Mouse (Mus musculus) forebrain, embryonic 10.5 days (tissue): ENCODE measurements around the gene Npvf. TPM values are rescaled to one million over a fixed set of nuclear protein-coding genes. Genes with fewer than 3 reads are reported as not detected.
"Not testable (repeated sequence)": the region's sequence is repeated elsewhere in the genome, so short reads cannot be mapped to it uniquely, and the experiment has no call there.

Experiments used
- DNase-seq: peaks from one replicate; pipeline ENCODE4 v3.0.0-alpha.2; 2017; ENCODE audit warnings: low spot score; ENCODE audit errors: extremely low spot score
- H3K27ac ChIP-seq: fragments of 300-500 bp; sonication (generic); 2 replicates; pipeline ENCODE4 v1.5.1; 2016; ENCODE audit warnings: mild to moderate bottlenecking
- H3K27me3 ChIP-seq: fragments of 300-500 bp; sonication (generic); 2 replicates; pipeline ENCODE4 v1.6.1; 2016; ENCODE audit warnings: mild to moderate bottlenecking; ENCODE audit not compliant: poor library complexity, severe bottlenecking
- H3K36me3 ChIP-seq: fragments of 300-500 bp; sonication (generic); replicated peaks from 2 replicates; pipeline ENCODE4 v1.6.1; 2016; ENCODE audit warnings: mild to moderate bottlenecking, moderate library complexity
- H3K4me1 ChIP-seq: fragments of 300-500 bp; sonication (generic); 2 replicates; pipeline ENCODE4 v1.6.1; 2016
- H3K4me3 ChIP-seq: fragments of 300-500 bp; sonication (generic); 2 replicates; pipeline ENCODE4 v1.5.1; 2016; ENCODE audit warnings: mild to moderate bottlenecking, moderate library complexity
- H3K9me3 ChIP-seq: fragments of 300-500 bp; sonication (generic); 2 replicates; pipeline ENCODE4 v1.6.1; 2016; ENCODE audit warnings: mild to moderate bottlenecking, moderate library complexity
- WGBS: fragments of 180-500 bp; shearing (Covaris S2); methylation state at CpG from one replicate; pipeline ENCODE4 v1.1.7; 2016; 5-methylcytosine and 5-hydroxymethylcytosine counted together
- polyA plus RNA-seq: library from polyadenylated mRNA; unstranded; fragments of >200 nt; fragmentation: Nextera tagmentation; extraction: Ambion mirVana; gene quantifications from 2 replicates; pipeline ENCODE4 v1.2.1, GENCODE M21; 2016

The Npvf gene
- polyA plus RNA-seq, 1 experiment from 2014 or later: not detected

GRCm38 (mm10) chr6:50661729-50662128 lies 7.5 kb upstream of the Npvf start:
- H3K27me3 ChIP-seq: peaks cover 6% of the 10 kb centered on the region; the same call in 1 of the 2 replicates
- H3K4me3 ChIP-seq: no peak overlapping the region
- no peaks in the 10 kb centered on the region for H3K36me3 ChIP-seq
- H3K9me3 ChIP-seq: no peaks in the 10 kb centered on the region
- WGBS: 76% methylated on average over 7 of the region's 7 CpGs
- no peak for DNase-seq
- no peak overlapping the region for H3K27ac ChIP-seq
- H3K4me1 ChIP-seq: no peaks in the 10 kb centered on the region

GRCm38 (mm10) chr6:50658466-50658865 lies 4.2 kb upstream of the Npvf start:
- H3K27ac ChIP-seq: no peak overlapping the region
- no peaks in the 10 kb centered on the region for H3K9me3 ChIP-seq
- H3K4me3 ChIP-seq: no peak overlapping the region
- H3K36me3 ChIP-seq: no peaks in the 10 kb centered on the region
- H3K4me1 ChIP-seq: no peaks in the 10 kb centered on the region; the same call in 1 of the 2 replicates
- peaks cover 9% of the 10 kb centered on the region; the same call in 1 of the 2 replicates for H3K27me3 ChIP-seq
- no peak for DNase-seq
- WGBS: 88% methylated on average over 3 of the region's 3 CpGs

- Histone ChIP-seq H3K27me3 (peaks cover 9% of the 10 kb centered on the region; the same call in 1 of the 2 replicates), H3K4me1 (no peaks in the 10 kb centered on the region; the same call in 1 of the 2 replicates), H3K9me3 (no peaks in the 10 kb centered on the region), H3K27ac (no peak overlapping the region), H3K36me3 (no peaks in the 10 kb centered on the region), H3K4me3 (no peak overlapping the region)
- 88% methylated on average over 5 of the region's 5 CpGs for WGBS
- DNase-seq: no peak
These were observed 3.8 kb upstream of the Npvf start for GRCm38 (mm10) chr6:50658018-50658417.

GRCm38 (mm10) chr6:50656426-50656825 lies 2.2 kb upstream of the Npvf start:
- no peak for DNase-seq
- Histone ChIP-seq H3K27me3 (peaks cover 9% of the 10 kb centered on the region; the same call in 1 of the 2 replicates), H3K36me3 (no peaks in the 10 kb centered on the region), H3K27ac (no peak overlapping the region), H3K4me3 (no peak overlapping the region), H3K9me3 (no peaks in the 10 kb centered on the region), H3K4me1 (no peaks in the 10 kb centered on the region; the same call in 1 of the 2 replicates)
- WGBS: 86% methylated on average over 1 of the region's 1 CpGs

- DNase-seq: no peak
- Histone ChIP-seq H3K27ac (no peak overlapping the region), H3K4me3 (no peak overlapping the region), H3K36me3 (no peaks in the 10 kb centered on the region), H3K27me3 (peaks cover 12% of the 10 kb centered on the region; the same call in 1 of the 2 replicates), H3K9me3 (no peaks in the 10 kb centered on the region), H3K4me1 (no peaks in the 10 kb centered on the region; the same call in 1 of the 2 replicates)
- 88% methylated on average over 3 of the region's 3 CpGs for whole genome bisulfite sequencing
These were observed 1.7 kb upstream of the Npvf start for GRCm38 (mm10) chr6:50655925-50656324.

GRCm38 (mm10) chr6:50647656-50648055 lies 6.6 kb downstream of the Npvf start:
- WGBS: 82% methylated on average over 6 of the region's 6 CpGs
- Histone ChIP-seq H3K27ac (no peak overlapping the region), H3K27me3 (peaks cover 3% of the 10 kb centered on the region; the same call in 1 of the 2 replicates), H3K4me1 (peaks cover 15% of the 10 kb centered on the region), H3K36me3 (no peaks in the 10 kb centered on the region), H3K4me3 (no peak overlapping the region), H3K9me3 (no peaks in the 10 kb centered on the region)
- no peak for DNase-seq

- H3K27ac ChIP-seq: no peak overlapping the region
- H3K4me3 ChIP-seq: no peak overlapping the region
- 32% methylated on average over 3 of the region's 3 CpGs for WGBS
- H3K9me3 ChIP-seq: no peaks in the 10 kb centered on the region
- peaks cover 3% of the 10 kb centered on the region; the same call in 1 of the 2 replicates for H3K27me3 ChIP-seq
- H3K4me1 ChIP-seq: peaks cover 23% of the 10 kb centered on the region
- DNase-seq: no peak
- no peaks in the 10 kb centered on the region for H3K36me3 ChIP-seq
These were observed 7.6 kb downstream of the Npvf start for GRCm38 (mm10) chr6:50646659-50647058.

- Histone ChIP-seq H3K4me3 (no peak overlapping the region), H3K4me1 (peaks cover 23% of the 10 kb centered on the region), H3K36me3 (no peaks in the 10 kb centered on the region), H3K27me3 (no peaks in the 10 kb centered on the region; the same call in 1 of the 2 replicates), H3K9me3 (no peaks in the 10 kb centered on the region), H3K27ac (no peak overlapping the region)
- WGBS: 77% methylated on average over 3 of the region's 3 CpGs
- DNase-seq: no peak
These were observed 9.5 kb downstream of the Npvf start for GRCm38 (mm10) chr6:50644701-50645100.

- 80% methylated on average over 5 of the region's 5 CpGs for whole genome bisulfite sequencing
- H3K4me1 ChIP-seq: peaks cover 23% of the 10 kb centered on the region
- H3K4me3 ChIP-seq: no peak overlapping the region
These were observed 12.3 kb downstream of the Npvf start for GRCm38 (mm10) chr6:50641898-50642297.

GRCm38 (mm10) chr6:50640377-50640776 lies 13.9 kb downstream of the Npvf start:
- 84% methylated on average over 4 of the region's 4 CpGs for WGBS
- no peaks in the 10 kb centered on the region for H3K36me3 ChIP-seq
- DNase-seq: no peak
- H3K27me3 ChIP-seq: no peaks in the 10 kb centered on the region; the same call in 1 of the 2 replicates
- peaks cover 20% of the 10 kb centered on the region for H3K4me1 ChIP-seq
- no peaks in the 10 kb centered on the region for H3K9me3 ChIP-seq
- no peak overlapping the region for H3K27ac ChIP-seq
- no peak overlapping the region for H3K4me3 ChIP-seq

More at GRCm38 (mm10) chr6:50641898-50642297, 12.3 kb downstream of the Npvf start:
- no peaks in the 10 kb centered on the region for H3K9me3 ChIP-seq
- no peaks in the 10 kb centered on the region for H3K36me3 ChIP-seq
- no peak overlapping the region for H3K27ac ChIP-seq
- no peak for DNase-seq
- no peaks in the 10 kb centered on the region; the same call in 1 of the 2 replicates for H3K27me3 ChIP-seq

GRCm38 (mm10) chr6:50639656-50640055 lies 14.6 kb downstream of the Npvf start:
- Histone ChIP-seq H3K9me3 (no peaks in the 10 kb centered on the region), H3K4me1 (peaks cover 20% of the 10 kb centered on the region)

GRCm38 (mm10) chr6:50626170-50626569 lies 28.1 kb downstream of the Npvf start:
- H3K4me1 ChIP-seq, H3K9me3 ChIP-seq, H3K4me3 ChIP-seq, H3K27me3 ChIP-seq, H3K36me3 ChIP-seq, H3K27ac ChIP-seq, DNase-seq: not testable (repeated sequence)
- WGBS: 83% methylated on average over 2 of the region's 2 CpGs

More at GRCm38 (mm10) chr6:50639656-50640055, 14.6 kb downstream of the Npvf start:
- DNase-seq: no peak
- Histone ChIP-seq H3K27me3 (no peaks in the 10 kb centered on the region; the same call in 1 of the 2 replicates), H3K27ac (no peak overlapping the region), H3K36me3 (no peaks in the 10 kb centered on the region), H3K4me3 (no peak overlapping the region)
- 78% methylated on average over 2 of the region's 2 CpGs for WGBS

GRCm38 (mm10) chr6:50618273-50618672 lies 36.0 kb downstream of the Npvf start:
- 88% methylated on average over 1 of the region's 1 CpGs for WGBS
- H3K36me3 ChIP-seq, H3K27ac ChIP-seq, H3K4me1 ChIP-seq, DNase-seq, H3K9me3 ChIP-seq, H3K4me3 ChIP-seq, H3K27me3 ChIP-seq: not testable (repeated sequence)
